Mouse (Mus musculus): ENCODE data around the gene Rfx2.

GRCm38 (mm10) chr17:56780291-56780978 is 50.4 kb downstream of the Rfx2 start:
- TF ChIP-seq POLR2A (IDR thresholded peaks at IDR 0.05; ENCODE audit: borderline replicate concordance, low read depth, low read length) (no peak), CTCF (IDR thresholded peaks at IDR 0.05; ENCODE audit: low read depth, low read length) (no peak)

All from bone marrow macrophage, adult 2 months (primary cell).